Mouse (Mus musculus) effector memory CD4-positive, alpha-beta T cell, adult 7 months (primary cell): Measurements from ENCODE around the gene Acvr2a. TPM values are rescaled to one million over a fixed set of nuclear protein-coding genes. Genes with fewer than 3 reads are reported as not detected.

Experiments used
- polyA plus RNA-seq: library from polyadenylated mRNA; unstranded; fragments of 100-300 nt; shearing (Covaris generic); gene quantifications from one replicate; pipeline ENCODE4 v1.2.1, GENCODE M21; 2017

Acvr2a gene
- polyA plus RNA-seq, result 4.2 TPM

GRCm38 (mm10) chr2:48813371-48814222, at the start of gene Acvr2a:
TSS of gene Acvr2a (plus strand) at chr2:48814109.

GRCm38 (mm10) chr2:48948841-48949584, 135.1 kb downstream of the Acvr2a start, which contains the start of gene Mbd5:
TSS of gene Mbd5 (plus strand) at chr2:48949508.

DNA sequence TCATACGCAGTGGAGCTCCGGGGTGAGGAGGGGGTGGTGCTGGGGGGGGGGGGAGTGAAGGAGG, 136.2 kb downstream of the Acvr2a start, which contains the start of gene Orc4:
Gene Orc4 (minus strand): TSS at position 26 of the 64 bp plus-strand sequence.

Other genes with a start within 250 kb of the Acvr2a start
- 25.6 TPM for gene Mbd5, start 135.4 kb downstream of the Acvr2a start, polyA plus RNA-seq
- gene Orc4, start 136.2 kb downstream of the Acvr2a start, polyA plus RNA-seq, result 106 TPM